In genomic region chr6:73142776-73143175, GRCm38 (mm10) we compare ENCODE assay signal across 19 mouse cellular contexts.
DNase-seq lines count a peak whose midpoint lies in the region; ATAC-seq and TF ChIP-seq lines count a peak whose summit lies in the region.
"Had no signal": no experiment of that assay in that cellular context is flagged by ENCODE, and none has a peak within 500 bp of the region (broad histone marks: within the 10 kb centered on the region; RNA-seq: fewer than 3 reads in every experiment).

No protein-coding gene starts in this region.

- no peaks in the 10 kb centered on the region for H3K36me3 ChIP-seq in hindbrain, postnatal 0 days (ENCODE audit: insufficient read depth, low read length)
- H3K36me3 ChIP-seq in hindbrain, embryonic 12.5 days: no peaks in the 10 kb centered on the region
- no peaks in the 10 kb centered on the region for H3K36me3 ChIP-seq in midbrain, postnatal 0 days (ENCODE audit: insufficient read depth, low read length)
- H3K36me3 ChIP-seq in midbrain, embryonic 11.5 days (ENCODE audit: control insufficient read depth, insufficient read depth, low read length): no peaks in the 10 kb centered on the region
- no peaks in the 10 kb centered on the region for H3K36me3 ChIP-seq in stomach, postnatal 0 days (ENCODE audit: control insufficient read depth, insufficient read depth, low read length)
- H3K36me3 ChIP-seq: embryonic facial prominence, embryonic 10.5 days; heart, embryonic 12.5 days; hindbrain, embryonic 10.5 days; hindbrain, embryonic 15.5 days had no signal

- no peak for TF ChIP-seq EP300 in stomach, postnatal 0 days (optimal IDR thresholded peaks at IDR 0.05)

- no peaks in the 10 kb centered on the region for H3K9me3 ChIP-seq in hindbrain, postnatal 0 days (ENCODE audit: low read length)
- H3K9me3 ChIP-seq in hindbrain, embryonic 12.5 days (replicated peaks): no peaks in the 10 kb centered on the region
- H3K9me3 ChIP-seq in midbrain, postnatal 0 days (ENCODE audit: low read length): no peaks in the 10 kb centered on the region
- no peaks in the 10 kb centered on the region for H3K9me3 ChIP-seq in midbrain, embryonic 11.5 days (ENCODE audit: control insufficient read depth, low read length)
- H3K9me3 ChIP-seq in stomach, postnatal 0 days (ENCODE audit: control insufficient read depth, low read length): no peaks in the 10 kb centered on the region
- H3K9me3 ChIP-seq: embryonic facial prominence, embryonic 10.5 days; forebrain, embryonic 13.5 days; hindbrain, embryonic 10.5 days; hindbrain, embryonic 15.5 days had no signal

- H3K9ac ChIP-seq in hindbrain, postnatal 0 days (replicated peaks; ENCODE audit: low read length): no peak overlapping the region
- H3K9ac ChIP-seq in hindbrain, embryonic 12.5 days: no peak overlapping the region
- no peak overlapping the region for H3K9ac ChIP-seq in midbrain, postnatal 0 days (replicated peaks; ENCODE audit: low read length, poor library complexity, severe bottlenecking)
- no peak overlapping the region for H3K9ac ChIP-seq in midbrain, embryonic 11.5 days (ENCODE audit: low read length)
- no peak overlapping the region for H3K9ac ChIP-seq in stomach, postnatal 0 days (ENCODE audit: low read length)
- H3K9ac ChIP-seq: forebrain, embryonic 13.5 days; forebrain, postnatal 0 days; heart, embryonic 12.5 days; hindbrain, embryonic 15.5 days had no signal

- WGBS in hindbrain, postnatal 0 days: 92% methylated on average over 4 of the region's 4 CpGs
- 86% methylated on average over 4 of the region's 4 CpGs for WGBS in hindbrain, embryonic 12.5 days
- WGBS in midbrain, postnatal 0 days: 89% methylated on average over 4 of the region's 4 CpGs
- WGBS in midbrain, embryonic 11.5 days: 85% methylated on average over 4 of the region's 4 CpGs
- WGBS in stomach, postnatal 0 days: 84% methylated on average over 4 of the region's 4 CpGs

- no peak overlapping the region for H3K27ac ChIP-seq in hindbrain, postnatal 0 days
- H3K27ac ChIP-seq in hindbrain, embryonic 12.5 days: no peak overlapping the region
- H3K27ac ChIP-seq in midbrain, postnatal 0 days (ENCODE audit: low read depth, low read length): no peak overlapping the region
- no peak overlapping the region for H3K27ac ChIP-seq in midbrain, embryonic 11.5 days (ENCODE audit: low read depth, low read length)
- H3K27ac ChIP-seq in stomach, postnatal 0 days (replicated peaks): no peak overlapping the region
- H3K27ac ChIP-seq: embryonic facial prominence, embryonic 10.5 days; forebrain, embryonic 13.5 days; hindbrain, embryonic 10.5 days; hindbrain, embryonic 15.5 days had no signal

- no peaks in the 10 kb centered on the region for H3K4me1 ChIP-seq in hindbrain, postnatal 0 days (ENCODE audit: insufficient read depth, low read length)
- no peaks in the 10 kb centered on the region for H3K4me1 ChIP-seq in hindbrain, embryonic 12.5 days
- no peaks in the 10 kb centered on the region for H3K4me1 ChIP-seq in midbrain, postnatal 0 days (ENCODE audit: insufficient read depth, low read length)
- H3K4me1 ChIP-seq in midbrain, embryonic 11.5 days (ENCODE audit: control insufficient read depth, insufficient read depth, low read length): no peaks in the 10 kb centered on the region
- H3K4me1 ChIP-seq in stomach, postnatal 0 days (replicated peaks; ENCODE audit: control insufficient read depth, insufficient read depth): no peaks in the 10 kb centered on the region
- H3K4me1 ChIP-seq: embryonic facial prominence, embryonic 10.5 days; forebrain, embryonic 13.5 days; heart, embryonic 12.5 days; hindbrain, embryonic 10.5 days; hindbrain, embryonic 15.5 days had no signal

- H3K27me3 ChIP-seq in hindbrain, postnatal 0 days (ENCODE audit: insufficient read depth, low read length): no peaks in the 10 kb centered on the region
- no peaks in the 10 kb centered on the region for H3K27me3 ChIP-seq in hindbrain, embryonic 12.5 days
- no peaks in the 10 kb centered on the region for H3K27me3 ChIP-seq in midbrain, postnatal 0 days (ENCODE audit: insufficient read depth, low read length)
- H3K27me3 ChIP-seq in midbrain, embryonic 11.5 days (ENCODE audit: control insufficient read depth, insufficient read depth, low read length): no peaks in the 10 kb centered on the region
- no peaks in the 10 kb centered on the region for H3K27me3 ChIP-seq in stomach, postnatal 0 days (ENCODE audit: control insufficient read depth, insufficient read depth, low read length)
- H3K27me3 ChIP-seq: forebrain, embryonic 13.5 days; heart, embryonic 12.5 days; hindbrain, embryonic 15.5 days had no signal

- no peak for DNase-seq in hindbrain, postnatal 0 days (ENCODE audit: low spot score)
- DNase-seq in midbrain, postnatal 0 days (ENCODE audit: low spot score): no peak
- DNase-seq in midbrain, embryonic 11.5 days (ENCODE audit: low spot score, missing footprints): no peak
- DNase-seq in R1 (ENCODE audit: low read depth, low spot score): peak; percentile 76
- DNase-seq in stomach, postnatal 0 days (ENCODE audit: low spot score): no peak
- no peak for DNase-seq in thymus, postnatal 25 days
- no peak for DNase-seq in layer of hippocampus, postnatal 10 days (ENCODE audit: low spot score in 2 of 2)
- DNase-seq: adrenal gland, postnatal 14 days; cerebellum, adult 18-20 months; cerebellum, adult 9-11 months; forebrain, postnatal 0 days; gastrocnemius, postnatal 25 days had no signal

- TF ChIP-seq CTCF in hindbrain, postnatal 0 days (IDR thresholded peaks at IDR 0.05; ENCODE audit: low read depth): peak; percentile 9; the same call in 1 of the 2 replicates
- TF ChIP-seq CTCF in midbrain, postnatal 0 days (IDR thresholded peaks at IDR 0.05): 0 out of 2 replicates have a peak, but pooled peaks have one; percentile 6
- 0 out of 2 replicates have a peak, but pooled peaks have one; percentile 4 for TF ChIP-seq CTCF in stomach, postnatal 0 days (IDR thresholded peaks at IDR 0.05; ENCODE audit: low read depth)

- ATAC-seq in hindbrain, postnatal 0 days: no peak
- ATAC-seq in hindbrain, embryonic 12.5 days (ENCODE audit: low FRiP score): no peak
- ATAC-seq in midbrain, postnatal 0 days (ENCODE audit: low FRiP score): no peak
- ATAC-seq in midbrain, embryonic 11.5 days (ENCODE audit: low FRiP score): no peak
- ATAC-seq in stomach, postnatal 0 days (ENCODE audit: low FRiP score, low TSS enrichment): no peak
- ATAC-seq: activated CD4-positive, CD25-positive, alpha-beta regulatory T cell, adult 4 months; forebrain, embryonic 13.5 days; forebrain, postnatal 0 days had no signal

- no peak overlapping the region for H3K4me3 ChIP-seq in hindbrain, postnatal 0 days (ENCODE audit: low read length)
- no peak overlapping the region for H3K4me3 ChIP-seq in hindbrain, embryonic 12.5 days
- H3K4me3 ChIP-seq in midbrain, postnatal 0 days (ENCODE audit: low read depth, low read length): no peak overlapping the region
- no peak overlapping the region for H3K4me3 ChIP-seq in midbrain, embryonic 11.5 days (ENCODE audit: low read depth, low read length)
- no peak overlapping the region for H3K4me3 ChIP-seq in stomach, postnatal 0 days (ENCODE audit: low read depth, low read length)
- H3K4me3 ChIP-seq: embryonic facial prominence, embryonic 10.5 days; forebrain, embryonic 13.5 days; heart, embryonic 12.5 days; hindbrain, embryonic 10.5 days; hindbrain, embryonic 15.5 days had no signal

- no peak overlapping the region for H3K4me2 ChIP-seq in hindbrain, postnatal 0 days (ENCODE audit: low read depth, low read length)
- no peak overlapping the region for H3K4me2 ChIP-seq in hindbrain, embryonic 12.5 days (replicated peaks)
- no peak overlapping the region for H3K4me2 ChIP-seq in midbrain, postnatal 0 days (ENCODE audit: low read depth, low read length, poor library complexity, severe bottlenecking)
- H3K4me2 ChIP-seq in midbrain, embryonic 11.5 days: no peak overlapping the region
- H3K4me2 ChIP-seq in stomach, postnatal 0 days (replicated peaks; ENCODE audit: low read depth): no peak overlapping the region
- H3K4me2 ChIP-seq: forebrain, embryonic 13.5 days; heart, embryonic 12.5 days; hindbrain, embryonic 15.5 days had no signal
